Mouse (Mus musculus): ENCODE results near the gene Adcy5.

DNA sequence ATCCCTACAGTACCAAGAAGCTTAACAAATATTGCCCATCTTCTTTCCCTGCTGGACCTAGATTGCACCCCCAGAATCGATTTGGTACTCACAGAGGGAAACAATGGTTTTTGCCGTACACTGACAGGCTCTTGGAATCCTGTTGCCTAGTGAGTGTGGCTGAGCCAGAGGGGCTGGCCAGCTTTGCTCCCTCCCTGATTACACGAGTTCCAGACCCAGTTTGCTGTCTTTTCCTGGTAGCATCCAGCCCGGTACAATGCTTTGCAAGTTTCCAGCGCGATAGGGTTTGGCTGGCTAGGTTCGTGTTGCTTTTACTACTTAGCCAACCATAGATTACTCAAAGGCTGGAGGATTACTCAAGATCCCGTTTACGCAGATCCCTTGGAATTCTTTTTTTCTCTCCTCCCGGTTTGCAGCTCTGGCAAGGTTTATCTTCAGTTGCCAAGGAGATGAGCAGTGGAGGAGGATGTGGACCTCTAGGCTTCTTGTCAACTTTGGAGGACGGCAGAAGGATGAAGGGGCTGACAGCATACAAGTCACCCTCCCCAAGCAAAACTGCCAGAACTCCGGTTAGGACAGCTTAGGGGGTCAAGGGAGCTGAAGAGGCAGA, 1.4 kb upstream of the Adcy5 start:
- TF ChIP-seq EP300 (IDR thresholded peaks at IDR 0.05; ENCODE audit: low read depth) = no peak
- no peak for TF ChIP-seq CTCF (IDR thresholded peaks at IDR 0.05; ENCODE audit: low read depth)

All from heart, postnatal 0 days (tissue).